Mouse (Mus musculus) megakaryocyte, embryonic 14.5 days (primary cell): ENCODE data around the gene Glrp1.

Source experiments
- FLI1 ChIP-seq: IDR thresholded peaks from 2 replicates; pipeline ENCODE4 v1.6.1; 2012; ENCODE audit warnings: low read length, inconsistent platforms, mixed read lengths
- GATA1 ChIP-seq: IDR thresholded peaks from 3 replicates; pipeline ENCODE4 v1.6.1; 2012; ENCODE audit warnings: mixed read lengths, low read length, inconsistent platforms, borderline replicate concordance

GRCm38 (mm10) chr1:88488957-88489356 is 20.9 kb downstream of the Glrp1 start:
- TF ChIP-seq FLI1 = no peak
- TF ChIP-seq GATA1 = no peak
